Mouse (Mus musculus): ENCODE measurements around the gene Rps6kb2.

The Rps6kb2 gene

GRCm38 (mm10) chr19:4119716-4120487, 43.3 kb downstream of the Rps6kb2 start:
- ATAC-seq (ENCODE audit: low TSS enrichment) = no peak

- no peak for ATAC-seq (ENCODE audit: low TSS enrichment)
Observed at GRCm38 (mm10) chr19:4118350-4118749, 44.8 kb downstream of the Rps6kb2 start.

- no peak for ATAC-seq (ENCODE audit: low TSS enrichment)
Observed at GRCm38 (mm10) chr19:4117006-4117405, 46.1 kb downstream of the Rps6kb2 start.

- no peak for ATAC-seq (ENCODE audit: low TSS enrichment)
Observed at GRCm38 (mm10) chr19:4115816-4116215, 47.3 kb downstream of the Rps6kb2 start.

- ATAC-seq (ENCODE audit: low TSS enrichment) = no peak
Observed at GRCm38 (mm10) chr19:4115144-4115543, 48.0 kb downstream of the Rps6kb2 start.

GRCm38 (mm10) chr19:4114551-4114950, 48.6 kb downstream of the Rps6kb2 start:
- ATAC-seq (ENCODE audit: low TSS enrichment) = no peak

GRCm38 (mm10) chr19:4113806-4114230, 49.3 kb downstream of the Rps6kb2 start:
- no peak for ATAC-seq (ENCODE audit: low TSS enrichment)

GRCm38 (mm10) chr19:4113186-4113805, 49.9 kb downstream of the Rps6kb2 start:
- peak; percentile 71; the same call in 1 of the 2 replicates for ATAC-seq (ENCODE audit: low TSS enrichment)

- no peak for ATAC-seq (ENCODE audit: low TSS enrichment)
Observed at GRCm38 (mm10) chr19:4112063-4112960, 50.8 kb downstream of the Rps6kb2 start.

- ATAC-seq (ENCODE audit: low TSS enrichment) = no peak
Observed at GRCm38 (mm10) chr19:4108535-4108934, 54.6 kb downstream of the Rps6kb2 start.

GRCm38 (mm10) chr19:4106654-4107053, 56.5 kb downstream of the Rps6kb2 start:
- ATAC-seq (ENCODE audit: low TSS enrichment) = no peak

- ATAC-seq (ENCODE audit: low TSS enrichment) = no peak
Observed at GRCm38 (mm10) chr19:4104675-4105194, 58.4 kb downstream of the Rps6kb2 start.

All from frontal cortex, adult (tissue).